Mouse (Mus musculus) layer of hippocampus, adult 9-11 months (tissue): ENCODE data around the gene Adora3.

Experiments used
- DNase-seq: peaks from one replicate; pipeline ENCODE4 v3.0.0; 2022

Adora3 gene

GRCm38 (mm10) chr3:105870558-105870957 is at the start of gene Adora3, which contains the start of gene Tmigd3:
Gene Adora3 (plus strand): TSS chr3:105870858.
Gene Tmigd3 (plus strand): TSS chr3:105870903.
- DNase-seq, result no peak

DNA sequence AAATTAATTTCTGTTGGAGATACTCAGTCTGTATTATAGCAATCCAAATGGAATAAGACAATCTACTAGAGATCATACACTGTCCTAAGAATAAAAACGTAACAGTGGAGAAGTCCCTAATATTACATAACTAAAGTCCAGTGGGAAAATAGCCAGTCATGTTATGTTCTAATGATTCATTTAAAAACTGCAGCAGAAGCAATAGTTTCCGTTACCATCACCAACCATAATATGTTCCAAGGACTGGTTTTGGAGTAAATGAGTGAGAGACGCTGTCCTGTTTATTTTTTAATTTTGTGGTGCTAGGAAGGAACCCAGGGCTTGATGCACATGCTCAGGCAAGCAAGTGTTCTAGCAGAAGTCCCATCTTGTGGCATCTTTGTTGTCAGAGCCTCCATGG is 49.2 kb upstream of the Adora3 start:
- DNase-seq, result no peak

DNA sequence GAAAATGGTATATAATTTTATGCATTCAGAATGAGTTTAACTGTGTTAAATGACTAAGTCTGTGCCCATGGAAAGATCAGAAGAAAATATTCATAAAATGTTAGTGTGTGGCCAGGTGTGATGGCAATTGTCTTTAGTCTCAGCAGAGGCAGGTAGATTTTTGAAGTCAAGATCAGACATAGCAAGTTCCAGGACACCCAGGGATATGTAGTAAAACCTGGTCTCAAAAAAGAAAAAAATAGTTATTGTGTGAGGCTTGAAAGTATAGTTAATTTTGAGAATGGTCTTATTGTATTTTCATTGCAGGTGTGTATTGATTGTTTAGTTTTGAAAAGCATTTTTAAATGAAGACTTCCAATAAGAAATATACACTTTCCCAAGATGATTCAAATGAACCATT is 47.0 kb upstream of the Adora3 start:
- DNase-seq, result no peak

DNA sequence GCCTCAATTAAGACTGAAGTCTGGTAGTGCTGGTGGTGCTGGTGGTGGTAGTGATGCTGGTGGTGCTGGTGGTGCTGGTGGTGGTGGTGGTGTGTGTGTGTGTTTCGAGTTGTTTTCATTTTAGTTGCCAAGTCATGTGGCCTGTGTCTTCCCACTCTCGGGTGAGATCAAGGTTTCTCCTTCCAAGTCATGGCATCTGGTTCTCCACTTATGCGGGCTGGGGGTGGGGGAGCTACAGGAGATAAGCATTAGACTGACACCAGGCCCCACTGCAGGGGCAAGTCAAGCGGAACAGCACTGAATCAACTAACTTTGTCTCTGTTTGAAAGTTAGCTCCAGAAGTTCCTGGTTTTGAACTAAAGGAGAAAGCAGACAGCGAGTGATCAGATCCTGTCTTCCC is 46.6 kb upstream of the Adora3 start:
- DNase-seq, result no peak

- DNase-seq, result no peak
Measured at GRCm38 (mm10) chr3:105824704-105825103, 46.0 kb upstream of the Adora3 start.

DNA sequence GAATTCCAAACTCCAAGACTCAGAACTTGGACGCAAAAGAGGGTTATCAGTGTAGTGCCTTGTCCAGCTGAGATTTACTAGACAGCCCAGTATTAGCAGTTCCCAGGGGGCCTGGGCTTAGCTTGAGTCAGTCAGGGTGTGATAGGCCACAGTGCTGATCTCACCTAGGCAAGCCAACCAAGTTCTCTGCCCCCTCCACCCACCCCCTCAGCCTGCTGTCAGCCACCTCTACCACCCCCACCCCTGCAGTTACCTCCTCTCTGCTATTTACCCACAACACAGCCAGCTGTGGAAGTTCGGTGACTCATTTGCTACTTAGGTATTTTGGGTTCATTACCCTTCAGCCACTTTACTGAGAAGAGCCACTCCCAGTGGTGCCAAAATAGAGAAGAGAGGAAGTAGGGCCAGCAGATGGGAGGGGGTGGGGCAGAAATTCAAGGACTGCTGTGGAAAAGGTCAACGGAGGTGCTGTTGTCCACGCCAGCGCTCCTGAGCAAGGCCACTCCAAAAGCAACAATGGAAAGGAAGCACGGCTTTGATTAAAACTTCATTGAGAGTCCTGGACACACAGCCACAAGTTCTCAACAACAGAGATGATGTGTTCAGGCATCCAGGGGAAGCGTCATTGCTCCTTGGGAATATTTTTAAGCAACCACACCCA is 45.0 kb upstream of the Adora3 start:
- no peak for DNase-seq

- no peak for DNase-seq
Measured at GRCm38 (mm10) chr3:105831584-105831983, 39.1 kb upstream of the Adora3 start.

- DNase-seq, result peak; percentile 50
Measured at GRCm38 (mm10) chr3:105835875-105836274, 34.8 kb upstream of the Adora3 start.

DNA sequence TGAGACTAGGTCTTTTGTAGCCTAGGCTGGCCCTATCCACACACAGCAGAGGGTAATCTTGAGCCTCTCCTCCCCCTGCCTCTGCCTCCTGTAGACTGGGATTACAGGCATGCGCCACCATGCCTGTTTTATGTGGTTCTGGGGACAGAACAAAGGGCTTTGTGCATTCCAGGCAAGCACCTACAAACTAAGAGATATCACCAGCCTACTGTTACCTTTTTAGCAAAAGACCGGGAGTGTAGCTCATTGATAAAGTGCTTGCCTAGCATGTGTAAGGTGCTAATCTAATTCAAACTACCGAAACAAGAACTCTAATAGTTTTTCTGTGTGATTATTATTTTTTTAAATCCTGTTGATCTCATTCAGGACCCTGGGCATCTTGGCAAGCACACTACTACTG is 33.8 kb upstream of the Adora3 start:
- no peak for DNase-seq

DNA sequence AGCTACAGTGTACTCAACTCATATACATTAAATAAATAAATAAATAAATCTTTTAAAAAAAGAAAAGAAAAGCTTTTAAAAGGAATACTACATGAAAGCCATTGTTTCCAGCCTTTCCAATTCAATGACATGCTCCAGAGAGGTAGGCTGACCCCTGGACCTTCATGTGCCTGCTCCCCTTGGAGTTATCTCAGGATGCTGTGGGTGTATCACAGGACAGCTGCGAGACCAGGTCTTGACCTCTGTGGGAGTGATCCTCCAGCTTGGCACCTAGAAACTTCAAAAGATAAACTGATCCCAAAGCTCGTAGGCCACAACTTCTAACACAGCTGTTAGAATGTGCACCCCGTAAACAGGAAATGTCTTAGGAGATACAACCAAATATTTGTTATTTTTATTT is 32.0 kb upstream of the Adora3 start:
- DNase-seq, result no peak

DNA sequence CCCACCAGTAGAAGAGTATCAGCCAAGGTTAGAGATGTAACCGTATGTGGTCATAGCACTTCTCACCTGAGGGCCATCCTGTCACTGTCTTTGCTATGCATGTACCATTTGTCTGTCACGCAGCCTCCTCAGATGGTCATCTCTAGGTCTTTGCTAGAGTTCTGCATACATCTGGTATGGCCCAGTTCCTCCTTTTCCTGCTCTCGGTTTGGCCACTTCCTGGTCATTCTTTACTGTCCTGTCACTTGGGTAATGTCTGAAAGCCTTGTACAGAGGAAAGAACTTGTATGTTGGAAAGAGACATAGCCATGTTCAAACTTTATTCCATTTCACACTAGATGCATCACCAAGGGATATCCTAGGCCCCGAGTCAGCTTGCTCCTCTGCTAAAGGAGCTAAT is 30.8 kb upstream of the Adora3 start:
- peak; percentile 29 for DNase-seq

- no peak for DNase-seq
Measured at GRCm38 (mm10) chr3:105846294-105847069, 24.2 kb upstream of the Adora3 start.

GRCm38 (mm10) chr3:105853781-105854180 is 16.9 kb upstream of the Adora3 start:
- DNase-seq, result no peak

GRCm38 (mm10) chr3:105854786-105855185 is 15.9 kb upstream of the Adora3 start:
- DNase-seq, result peak; percentile 78

DNA sequence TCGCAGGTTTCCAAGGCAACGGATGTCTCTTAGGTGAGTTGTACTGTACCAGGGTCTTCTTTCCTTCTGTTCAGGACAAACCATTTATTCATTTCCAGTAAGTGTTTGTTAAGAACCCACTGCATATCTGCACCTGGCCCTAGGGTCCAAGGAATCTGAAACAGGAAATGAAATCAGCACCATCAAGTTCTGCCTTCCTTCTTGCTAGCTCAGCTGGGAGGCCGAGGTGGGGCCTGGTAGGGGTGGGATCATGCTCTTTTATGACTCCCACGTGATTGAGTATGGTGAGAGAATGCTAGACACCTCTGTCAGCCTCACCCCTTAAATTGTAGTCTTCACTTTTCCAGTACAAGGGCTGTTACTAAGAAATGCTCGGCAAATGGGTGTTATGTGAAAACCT is 13.1 kb upstream of the Adora3 start:
- no peak for DNase-seq

GRCm38 (mm10) chr3:105861747-105862366 is 8.8 kb upstream of the Adora3 start:
- no peak for DNase-seq

- DNase-seq, result no peak
Measured at GRCm38 (mm10) chr3:105864123-105864522, 6.5 kb upstream of the Adora3 start.

GRCm38 (mm10) chr3:105865122-105865521 is 5.5 kb upstream of the Adora3 start:
- peak; percentile 37 for DNase-seq

GRCm38 (mm10) chr3:105868135-105868534 is 2.5 kb upstream of the Adora3 start:
- DNase-seq, result no peak

- DNase-seq, result no peak
Measured at GRCm38 (mm10) chr3:105872034-105872433, 1.4 kb downstream of the Adora3 start.

GRCm38 (mm10) chr3:105872579-105872978 is 1.9 kb downstream of the Adora3 start:
- DNase-seq, result no peak

- no peak for DNase-seq
Measured at GRCm38 (mm10) chr3:105873451-105874445, 3.1 kb downstream of the Adora3 start.

DNA sequence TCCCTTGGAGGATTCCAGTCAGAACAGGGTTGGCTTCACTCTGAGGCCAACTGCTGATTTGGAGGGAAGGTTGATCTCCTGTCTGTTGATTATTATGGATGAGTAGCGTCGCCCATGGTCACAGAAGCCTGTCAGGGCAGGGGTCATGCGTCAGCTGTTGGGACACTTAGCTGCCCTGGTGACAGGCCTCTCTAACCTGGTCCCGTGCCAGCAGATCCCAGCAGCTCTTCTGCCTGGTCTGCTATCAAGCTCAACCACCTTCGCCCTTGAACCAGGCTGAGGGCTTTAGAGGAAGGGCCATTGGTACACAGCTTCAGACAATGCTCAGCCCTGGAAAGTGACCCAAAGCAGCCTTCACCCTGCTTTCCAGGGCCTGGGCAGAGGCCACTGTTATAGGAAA is 5.4 kb downstream of the Adora3 start:
- no peak for DNase-seq
